Mouse (Mus musculus) hindbrain, embryonic 12.5 days (tissue): ENCODE measurements at regions not wholly inside any gene's neighbourhood (a gene's known extent, or its start where the extent isn't known, plus 50 kb on each side); places are given as distances from the start of the nearest gene placed in this dataset.

ENCODE experiments used
- ATAC-seq: fragments of 200-750 bp; cut with Nextera tagmentation; 2 replicates; pipeline ENCODE4 v1.8.0; 2017; ENCODE audit warnings: moderate TSS enrichment; ENCODE audit not compliant: low FRiP score
- H3K27ac ChIP-seq: fragments of 300-500 bp; sonication (generic); 2 replicates; pipeline ENCODE4 v1.5.1; 2016; ENCODE audit warnings: mild to moderate bottlenecking
- H3K27me3 ChIP-seq: fragments of 300-500 bp; sonication (generic); 2 replicates; pipeline ENCODE4 v1.6.1; 2016; ENCODE audit warnings: mild to moderate bottlenecking
- H3K36me3 ChIP-seq: fragments of 300-500 bp; sonication (generic); 2 replicates; pipeline ENCODE4 v1.6.1; 2016; ENCODE audit warnings: mild to moderate bottlenecking
- H3K4me1 ChIP-seq: fragments of 300-500 bp; sonication (generic); 2 replicates; pipeline ENCODE4 v1.6.1; 2016
- H3K4me2 ChIP-seq: fragments of 300-500 bp; sonication (generic); replicated peaks from 2 replicates; pipeline ENCODE4 v1.6.1; 2016; ENCODE audit warnings: mild to moderate bottlenecking
- H3K4me3 ChIP-seq: fragments of 300-500 bp; sonication (generic); 2 replicates; pipeline ENCODE4 v1.5.1; 2016; ENCODE audit warnings: mild to moderate bottlenecking
- H3K9ac ChIP-seq: fragments of 300-500 bp; sonication (generic); 2 replicates; pipeline ENCODE4 v1.6.1; 2016; ENCODE audit warnings: mild to moderate bottlenecking, moderate library complexity
- H3K9me3 ChIP-seq: fragments of 300-500 bp; sonication (generic); replicated peaks from 2 replicates; pipeline ENCODE4 v1.6.1; 2016; ENCODE audit warnings: mild to moderate bottlenecking
- WGBS: fragments of 180-500 bp; shearing (Covaris S2); methylation state at CpG from one replicate; pipeline ENCODE4 v1.1.7; 2016; 5-methylcytosine and 5-hydroxymethylcytosine counted together

DNA sequence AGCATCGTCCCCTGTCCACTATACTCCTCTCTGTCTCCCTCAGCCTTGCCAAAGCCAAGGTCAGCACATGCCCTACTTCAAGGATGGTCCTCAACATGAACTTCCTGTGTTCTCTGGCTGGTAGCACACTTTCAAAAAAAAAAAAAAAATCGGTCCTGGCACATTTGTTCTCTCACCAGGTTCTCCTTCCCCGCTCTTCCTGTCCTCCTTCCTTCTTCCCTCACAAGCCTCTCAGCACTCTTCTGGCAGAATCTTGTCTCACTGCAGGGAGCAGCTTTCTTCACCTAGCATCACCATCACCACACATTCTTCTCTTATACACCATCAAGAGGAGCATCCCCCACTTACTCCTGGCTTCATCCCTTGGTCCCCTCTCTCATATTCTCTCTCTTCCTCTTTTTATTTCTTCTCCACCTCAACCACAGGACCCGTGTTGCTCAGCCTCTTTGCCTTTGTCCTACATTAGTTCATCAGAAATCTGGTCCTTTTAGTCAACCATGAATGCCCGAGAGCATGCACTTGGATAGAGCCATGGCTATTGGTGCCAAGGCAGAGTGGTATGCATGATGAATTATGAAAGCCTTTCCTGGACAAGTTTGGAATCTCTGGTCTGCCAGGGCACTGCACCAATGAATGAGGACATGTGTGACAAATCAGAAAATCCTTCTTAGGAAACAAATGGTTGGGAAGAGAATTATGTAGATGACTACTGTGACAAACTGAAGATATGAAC, 230.8 kb downstream of the Btg1 start:
- no peak overlapping the region for H3K4me3 ChIP-seq
- no peak for ATAC-seq
- H3K9me3 ChIP-seq, result no peaks in the 10 kb centered on the region
- WGBS, result 77% methylated on average over 5 of the region's 5 CpGs
- no peaks in the 10 kb centered on the region for H3K36me3 ChIP-seq
- peaks cover 4% of the 10 kb centered on the region; the same call in 1 of the 2 replicates for H3K4me1 ChIP-seq
- H3K27ac ChIP-seq, result no peak overlapping the region
- no peak overlapping the region for H3K9ac ChIP-seq
- no peak overlapping the region for H3K4me2 ChIP-seq
- H3K27me3 ChIP-seq, result no peaks in the 10 kb centered on the region

- Histone ChIP-seq H3K27ac (no peak overlapping the region), H3K27me3 (no peaks in the 10 kb centered on the region), H3K9ac (no peak overlapping the region), H3K4me3 (no peak overlapping the region), H3K9me3 (no peaks in the 10 kb centered on the region), H3K4me1 (peaks cover 4% of the 10 kb centered on the region; the same call in 1 of the 2 replicates), H3K4me2 (no peak overlapping the region), H3K36me3 (no peaks in the 10 kb centered on the region)
- no peak for ATAC-seq
- 86% methylated on average over 2 of the region's 2 CpGs for WGBS
Measured at GRCm38 (mm10) chr10:96848496-96848895, 231.7 kb downstream of the Btg1 start.

GRCm38 (mm10) chr10:96860366-96860765, 243.6 kb downstream of the Btg1 start:
- 80% methylated on average over 2 of the region's 2 CpGs for WGBS
- Histone ChIP-seq H3K4me2 (no peak overlapping the region), H3K9ac (no peak overlapping the region), H3K27ac (no peak overlapping the region), H3K4me3 (no peak overlapping the region), H3K27me3 (no peaks in the 10 kb centered on the region), H3K36me3 (no peaks in the 10 kb centered on the region), H3K4me1 (no peaks in the 10 kb centered on the region), H3K9me3 (no peaks in the 10 kb centered on the region)
- ATAC-seq, result no peak

GRCm38 (mm10) chr10:96863230-96863629, 246.4 kb downstream of the Btg1 start:
- H3K4me2 ChIP-seq, result no peak overlapping the region
- H3K36me3 ChIP-seq, result no peaks in the 10 kb centered on the region
- H3K9ac ChIP-seq, result no peak overlapping the region
- H3K4me1 ChIP-seq, result no peaks in the 10 kb centered on the region
- no peak overlapping the region for H3K27ac ChIP-seq
- WGBS, result 69% methylated on average over 8 of the region's 8 CpGs
- H3K4me3 ChIP-seq, result no peak overlapping the region
- peak; percentile 52; the same call in 1 of the 2 replicates for ATAC-seq
- H3K9me3 ChIP-seq, result no peaks in the 10 kb centered on the region
- H3K27me3 ChIP-seq, result no peaks in the 10 kb centered on the region

DNA sequence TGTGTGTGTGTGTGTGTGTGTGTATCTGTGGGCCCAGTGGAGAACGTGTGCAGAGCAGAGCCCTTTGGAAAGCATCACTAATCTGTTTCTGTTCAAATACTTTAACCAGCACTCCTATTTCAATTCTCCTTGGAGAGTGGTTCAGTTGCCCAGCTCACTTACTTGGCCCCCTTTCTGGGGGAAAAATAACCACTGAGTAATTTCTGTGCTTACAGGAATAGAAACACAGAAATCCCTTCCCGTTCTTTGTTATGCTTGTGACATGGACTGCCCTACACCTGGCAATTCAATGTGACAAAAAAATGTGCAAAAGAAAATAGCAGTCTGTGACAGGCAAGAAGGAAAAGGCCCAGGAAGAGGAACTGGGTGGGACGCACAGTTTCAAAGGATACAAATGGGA, 249.7 kb downstream of the Btg1 start:
- Histone ChIP-seq H3K27ac (no peak overlapping the region), H3K36me3 (no peaks in the 10 kb centered on the region), H3K9me3 (no peaks in the 10 kb centered on the region), H3K9ac (no peak overlapping the region), H3K4me1 (no peaks in the 10 kb centered on the region), H3K4me2 (no peak overlapping the region), H3K4me3 (no peak overlapping the region), H3K27me3 (no peaks in the 10 kb centered on the region)
- WGBS, result 77% methylated on average over 3 of the region's 3 CpGs
- no peak for ATAC-seq

DNA sequence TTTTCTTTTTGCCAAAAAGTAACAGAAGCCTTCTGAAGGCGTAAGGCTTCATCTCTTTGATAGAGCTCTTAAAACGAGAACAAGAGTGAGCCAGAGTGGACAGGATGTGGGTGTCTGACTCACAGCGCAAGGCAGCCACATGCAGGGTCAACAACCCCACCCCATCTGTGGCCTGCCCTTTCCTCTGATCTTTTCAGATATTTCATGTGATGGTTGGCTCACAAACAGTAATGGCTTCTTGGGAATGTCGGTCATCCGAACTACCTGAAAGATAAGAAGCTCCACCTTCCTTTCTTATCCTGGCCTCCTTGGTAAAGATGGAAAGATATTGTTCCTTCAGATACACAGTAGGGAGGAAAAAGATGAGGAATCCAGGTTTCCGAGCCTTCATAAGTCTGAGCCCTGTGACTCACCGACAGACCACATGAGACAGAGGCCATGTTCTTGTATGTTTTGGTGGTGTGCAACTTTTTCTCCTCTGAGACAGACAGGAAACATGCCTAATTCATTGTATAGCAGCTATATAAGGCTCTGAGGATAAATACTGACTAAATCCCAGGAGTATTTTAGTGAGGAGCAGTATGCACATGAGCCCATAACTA, 254.9 kb downstream of the Btg1 start:
- no peak overlapping the region for H3K4me3 ChIP-seq
- H3K4me1 ChIP-seq, result no peaks in the 10 kb centered on the region
- no peak for ATAC-seq
- H3K27me3 ChIP-seq, result no peaks in the 10 kb centered on the region
- WGBS, result 88% methylated on average over 7 of the region's 7 CpGs
- no peak overlapping the region for H3K9ac ChIP-seq
- H3K9me3 ChIP-seq, result no peaks in the 10 kb centered on the region
- H3K4me2 ChIP-seq, result no peak overlapping the region
- no peaks in the 10 kb centered on the region for H3K36me3 ChIP-seq
- no peak overlapping the region for H3K27ac ChIP-seq

- H3K4me1 ChIP-seq, result no peaks in the 10 kb centered on the region
- no peaks in the 10 kb centered on the region for H3K9me3 ChIP-seq
- H3K27me3 ChIP-seq, result no peaks in the 10 kb centered on the region
- WGBS, result 90% methylated on average over 1 of the region's 1 CpGs
- no peak overlapping the region for H3K9ac ChIP-seq
- H3K4me3 ChIP-seq, result no peak overlapping the region
- H3K4me2 ChIP-seq, result no peak overlapping the region
- H3K27ac ChIP-seq, result no peak overlapping the region
- H3K36me3 ChIP-seq, result no peaks in the 10 kb centered on the region
- ATAC-seq, result no peak
Measured at GRCm38 (mm10) chr10:96874646-96875045, 257.8 kb downstream of the Btg1 start.

DNA sequence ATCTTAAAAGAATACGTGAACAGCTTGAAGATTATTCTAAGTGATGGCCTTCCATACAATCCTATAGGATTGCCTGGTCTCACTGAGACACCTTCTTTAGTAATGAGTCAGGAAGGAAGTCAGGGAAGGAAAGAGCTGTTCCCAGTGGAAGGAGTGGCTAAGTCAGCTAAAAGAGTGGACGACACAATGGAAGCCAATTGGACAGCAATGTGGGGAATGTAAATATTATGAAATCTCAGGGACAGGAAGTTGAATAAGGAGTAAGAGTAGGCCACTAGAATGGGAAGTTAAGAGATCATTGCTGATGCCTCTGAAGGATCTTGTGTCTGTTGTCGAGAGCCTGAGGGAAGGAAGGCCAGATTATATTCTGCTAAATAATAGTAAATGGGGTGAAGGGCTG, 258.9 kb downstream of the Btg1 start:
- no peaks in the 10 kb centered on the region for H3K36me3 ChIP-seq
- H3K9me3 ChIP-seq, result no peaks in the 10 kb centered on the region
- 80% methylated on average over 3 of the region's 3 CpGs for WGBS
- H3K4me3 ChIP-seq, result no peak overlapping the region
- H3K4me1 ChIP-seq, result no peaks in the 10 kb centered on the region
- H3K27me3 ChIP-seq, result no peaks in the 10 kb centered on the region
- no peak overlapping the region for H3K4me2 ChIP-seq
- ATAC-seq, result no peak
- no peak overlapping the region for H3K9ac ChIP-seq
- no peak overlapping the region for H3K27ac ChIP-seq

GRCm38 (mm10) chr10:96879425-96879824, 262.6 kb downstream of the Btg1 start:
- Histone ChIP-seq H3K27ac (no peak overlapping the region), H3K27me3 (no peaks in the 10 kb centered on the region), H3K9ac (no peak overlapping the region), H3K9me3 (no peaks in the 10 kb centered on the region), H3K4me2 (no peak overlapping the region), H3K4me1 (no peaks in the 10 kb centered on the region; the same call in 1 of the 2 replicates), H3K36me3 (no peaks in the 10 kb centered on the region), H3K4me3 (no peak overlapping the region)
- 96% methylated on average over 2 of the region's 2 CpGs for WGBS
- no peak for ATAC-seq

DNA sequence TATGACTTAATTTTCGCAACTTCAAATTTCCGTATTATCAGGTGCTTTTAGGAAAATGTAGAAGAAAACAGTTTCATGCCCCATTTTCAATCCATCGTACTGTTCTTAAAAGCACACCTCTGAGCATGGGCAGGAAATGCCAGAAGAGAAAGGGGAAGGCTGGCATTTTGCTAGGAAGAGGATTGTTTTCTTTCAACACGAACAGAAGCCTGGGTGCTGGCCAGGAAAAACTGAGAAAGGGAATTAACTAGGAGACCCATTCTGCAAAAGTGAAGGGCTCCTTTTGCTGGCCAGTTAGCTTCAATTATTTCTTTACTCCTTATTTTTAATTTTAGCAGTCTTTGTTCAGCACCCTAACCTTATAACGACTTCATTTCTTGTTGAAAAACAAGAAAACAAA, 264.0 kb downstream of the Btg1 start:
- Histone ChIP-seq H3K4me1 (no peaks in the 10 kb centered on the region; the same call in 1 of the 2 replicates), H3K36me3 (no peaks in the 10 kb centered on the region), H3K27ac (no peak overlapping the region; the same call in 1 of the 2 replicates), H3K9ac (no peak overlapping the region), H3K27me3 (no peaks in the 10 kb centered on the region), H3K9me3 (no peaks in the 10 kb centered on the region), H3K4me3 (no peak overlapping the region), H3K4me2 (no peak overlapping the region)
- ATAC-seq, result no peak
- 78% methylated on average over 5 of the region's 5 CpGs for WGBS

DNA sequence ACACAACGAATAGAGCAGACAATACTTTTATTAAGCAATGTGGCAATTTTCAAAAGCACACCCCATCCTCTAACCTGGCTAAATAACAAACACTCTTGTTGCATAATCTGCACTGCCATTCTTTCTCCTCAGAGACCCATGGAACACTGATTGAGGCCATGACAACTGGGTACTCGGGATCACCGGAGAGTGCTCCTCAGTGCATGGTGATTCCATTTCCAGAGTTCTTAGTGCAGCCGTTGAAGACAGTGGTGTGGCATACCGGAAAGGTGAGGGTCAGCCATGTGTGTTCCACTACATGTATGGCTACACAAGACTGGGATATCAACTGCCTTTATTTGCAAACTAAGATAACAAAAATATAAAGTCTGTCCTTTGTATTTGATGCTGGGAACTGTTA, 264.4 kb downstream of the Btg1 start:
- Histone ChIP-seq H3K27me3 (no peaks in the 10 kb centered on the region), H3K4me3 (no peak overlapping the region), H3K36me3 (no peaks in the 10 kb centered on the region), H3K27ac (no peak overlapping the region), H3K9me3 (no peaks in the 10 kb centered on the region), H3K4me1 (no peaks in the 10 kb centered on the region; the same call in 1 of the 2 replicates), H3K9ac (no peak overlapping the region), H3K4me2 (no peak overlapping the region)
- WGBS, result 69% methylated on average over 5 of the region's 5 CpGs
- ATAC-seq, result no peak

GRCm38 (mm10) chr10:96881660-96882059, 264.9 kb downstream of the Btg1 start:
- Histone ChIP-seq H3K9ac (no peak overlapping the region), H3K4me1 (no peaks in the 10 kb centered on the region; the same call in 1 of the 2 replicates), H3K4me3 (no peak overlapping the region), H3K9me3 (no peaks in the 10 kb centered on the region), H3K27me3 (no peaks in the 10 kb centered on the region), H3K36me3 (no peaks in the 10 kb centered on the region), H3K27ac (no peak overlapping the region), H3K4me2 (no peak overlapping the region)
- WGBS, result 55% methylated on average over 2 of the region's 2 CpGs
- peak; percentile 58; the same call in 1 of the 2 replicates for ATAC-seq

DNA sequence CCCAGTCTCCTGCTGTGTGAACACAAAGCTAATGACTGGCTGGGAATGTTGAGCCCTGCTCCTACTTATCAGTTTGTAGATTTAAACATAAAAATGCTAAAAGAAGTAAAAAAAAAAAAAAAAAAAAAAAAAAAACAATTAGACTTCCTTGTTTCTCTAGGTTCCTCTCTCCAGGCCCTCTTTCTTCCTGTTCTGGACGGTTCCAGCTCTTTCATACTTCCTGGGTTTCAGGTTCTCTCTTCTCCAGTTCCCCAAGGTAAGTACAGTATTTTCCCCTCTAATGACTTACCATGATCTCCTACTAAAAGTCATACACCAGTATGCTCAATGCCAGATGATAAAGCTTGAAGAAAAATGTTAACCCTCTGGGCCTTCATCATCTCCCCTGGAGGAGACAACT, 284.3 kb downstream of the Btg1 start:
- Histone ChIP-seq H3K27me3 (no peaks in the 10 kb centered on the region), H3K27ac (no peak overlapping the region), H3K4me2 (no peak overlapping the region), H3K9me3 (no peaks in the 10 kb centered on the region), H3K4me1 (no peaks in the 10 kb centered on the region), H3K9ac (no peak overlapping the region), H3K4me3 (no peak overlapping the region), H3K36me3 (no peaks in the 10 kb centered on the region)
- WGBS, result 89% methylated on average over 1 of the region's 1 CpGs
- ATAC-seq, result no peak
